Mouse (Mus musculus) CH12.LX (cell line): ENCODE data around the gene Cwf19l1.

Experiments
- CTCF ChIP-seq, 2 experiments: IDR thresholded peaks in 1 of 2; conservative IDR thresholded peaks in 1 of 2; 2 replicates each; pipeline ENCODE4 v1.5.1; 2011 to 2012; ENCODE audit warnings: low read depth in 2 of 2, low read length in 2 of 2, improper control_type of control experiment in 1 of 2, inconsistent platforms in 1 of 2, mild to moderate bottlenecking in 1 of 2, moderate library complexity in 1 of 2
- EP300 ChIP-seq: IDR thresholded peaks from 2 replicates; pipeline ENCODE4 v1.6.1; 2011; ENCODE audit warnings: low read length, improper control_type of control experiment
- PAX5 ChIP-seq: IDR thresholded peaks from 2 replicates; pipeline ENCODE4 v1.6.1; 2012; ENCODE audit warnings: low read length, inconsistent platforms, mixed read lengths
- POLR2A ChIP-seq: IDR thresholded peaks from 2 replicates; pipeline ENCODE4 v1.6.1; 2011; ENCODE audit warnings: low read depth, mild to moderate bottlenecking, improper control_type of control experiment, low read length
- POLR2AphosphoS2 ChIP-seq: IDR thresholded peaks from 2 replicates; pipeline ENCODE4 v1.6.1; 2011; ENCODE audit warnings: low read depth, low read length, improper control_type of control experiment
- SMC3 ChIP-seq: IDR thresholded peaks from 2 replicates; pipeline ENCODE4 v1.6.1; 2011; ENCODE audit warnings: low read depth, low read length, improper control_type of control experiment
- USF1 ChIP-seq: IDR thresholded peaks from 2 replicates; pipeline ENCODE4 v1.6.1; 2014; ENCODE audit warnings: low read depth, mild to moderate bottlenecking, inconsistent platforms, low read length, improper control_type of control experiment
- ZKSCAN1 ChIP-seq: IDR thresholded peaks from 2 replicates; pipeline ENCODE4 v1.6.1; 2012; ENCODE audit warnings: low read depth, inconsistent platforms, low read length, improper control_type of control experiment, borderline replicate concordance
- ZMIZ1 ChIP-seq: IDR thresholded peaks from 2 replicates; pipeline ENCODE4 v1.6.1; 2012; ENCODE audit warnings: low read depth, mild to moderate bottlenecking, inconsistent platforms, low read length, improper control_type of control experiment
- ZNF384 ChIP-seq: IDR thresholded peaks from 2 replicates; pipeline ENCODE4 v1.6.1; 2012; ENCODE audit warnings: low read depth, low read length, improper control_type of control experiment, inconsistent platforms

DNA sequence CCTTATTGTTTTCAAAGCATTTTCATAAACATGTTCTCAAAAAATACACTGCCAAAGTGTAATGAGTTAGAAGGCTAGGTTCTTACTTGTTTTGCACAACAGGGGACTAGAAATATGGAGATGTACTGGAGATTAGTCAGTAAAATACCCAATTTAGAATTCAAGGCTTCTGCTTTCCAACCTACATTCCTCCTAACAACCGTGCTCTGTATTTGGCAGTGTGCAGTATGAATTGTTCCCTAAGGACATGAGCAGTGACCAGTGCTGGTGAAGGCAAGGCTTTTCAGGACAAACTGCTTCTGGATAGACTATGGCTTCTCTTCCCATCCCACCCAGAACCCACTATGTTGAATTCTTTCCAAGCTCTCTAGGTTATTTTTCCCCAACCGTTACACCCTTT, 54.8 kb downstream of the Cwf19l1 start:
- TF ChIP-seq PAX5 (no peak), SMC3 (no peak), USF1 (no peak), ZNF384 (no peak), CTCF (conservative IDR thresholded peaks at IDR 0.05 in 1 of 2, IDR thresholded peaks at IDR 0.05 in 1 of 2; ENCODE audit: low read depth in 2 of 2, low read length in 2 of 2) (no peak), EP300 (no peak), ZMIZ1 (no peak), POLR2AphosphoS2 (no peak), POLR2A (no peak), ZKSCAN1 (no peak)
